Mouse (Mus musculus) thymus, adult 2 months (tissue): ENCODE measurements around the gene Iqsec2.

ENCODE experiments used
- CTCF ChIP-seq: fragments of 200-500 bp; IDR thresholded peaks from 2 replicates; pipeline ENCODE4 v1.5.1; 2012; ENCODE audit warnings: mild to moderate bottlenecking, control low read depth, low read length, moderate library complexity, borderline replicate concordance; ENCODE audit not compliant: control insufficient read depth, poor library complexity, insufficient read depth; ENCODE audit errors: extremely low read depth
- POLR2A ChIP-seq: fragments of 200-500 bp; IDR thresholded peaks from 2 replicates; pipeline ENCODE4 v1.6.1; 2012; ENCODE audit warnings: mild to moderate bottlenecking, low read length, control low read depth, moderate library complexity; ENCODE audit not compliant: control insufficient read depth, poor library complexity, insufficient read depth; ENCODE audit errors: extremely low read depth

DNA sequence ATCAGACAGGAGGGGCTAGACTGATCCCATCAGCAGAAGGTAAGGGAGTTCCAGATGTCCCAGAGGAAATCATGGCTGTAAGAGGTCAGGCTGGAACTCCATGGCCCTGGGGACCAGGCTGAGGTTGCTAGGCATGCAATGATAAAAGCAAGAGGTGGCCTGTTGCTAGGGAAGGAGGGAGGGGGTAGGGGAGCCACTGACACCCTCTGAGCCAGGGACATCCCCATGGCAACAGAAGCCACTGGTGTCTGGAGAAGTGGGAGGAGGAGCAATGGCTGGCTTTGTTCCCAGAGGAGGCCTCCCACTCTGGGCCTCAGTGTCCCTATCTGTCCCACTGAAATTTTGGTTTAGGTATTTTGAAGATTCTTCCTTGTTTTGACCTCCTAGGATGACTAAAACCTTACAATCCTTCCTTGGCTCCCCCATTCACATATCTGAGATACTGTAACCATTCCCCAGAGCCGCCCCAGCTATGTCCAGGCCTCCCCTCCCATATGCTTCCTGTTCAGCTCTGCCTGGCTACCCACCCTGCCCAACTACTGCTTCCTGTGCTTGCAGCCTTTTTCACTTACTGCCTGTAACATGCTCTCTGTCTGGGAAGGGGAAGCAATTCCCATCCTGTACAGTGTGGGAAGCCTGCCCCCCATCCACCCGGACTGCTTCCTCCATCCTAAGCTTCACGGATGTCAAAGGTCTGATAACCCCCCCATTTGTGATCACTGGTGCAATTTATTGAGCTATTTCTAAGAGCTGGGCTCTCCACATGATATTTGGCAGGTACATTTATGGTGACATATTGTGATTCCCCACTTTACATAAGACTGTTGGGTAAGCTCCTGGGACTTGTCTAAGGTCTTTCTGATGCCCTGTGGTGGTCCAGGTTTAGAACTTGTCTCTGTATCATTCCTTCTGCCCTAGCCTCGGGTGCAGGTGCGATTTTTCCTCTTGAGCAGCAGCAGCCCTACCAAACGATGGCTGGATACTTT is 27.3 kb downstream of the Iqsec2 start:
- TF ChIP-seq POLR2A = no peak
- TF ChIP-seq CTCF = no peak
